Mouse (Mus musculus) B cell, adult (primary cell): ENCODE results near the gene Vmn2r84. TPM values are rescaled to one million over a fixed set of nuclear protein-coding genes. Genes with fewer than 3 reads are reported as not detected.

ENCODE experiments used
- total RNA-seq: library from RNA; stranded (reverse); gene quantifications from 4 replicates; pipeline ENCODE4 v1.2.4, GENCODE M21; 2023; ENCODE audit not compliant: inconsistent age

Vmn2r84 gene
- not detected in 4 replicates for total RNA-seq

GRCm38 (mm10) chr10:130394232-130394631 is at the start of gene Vmn2r84:
TSS of gene Vmn2r84 (minus strand) at chr10:130394332.

GRCm38 (mm10) chr10:130429603-130430002 is 35.5 kb upstream of the Vmn2r84 start, which contains the start of gene Vmn2r85:
TSS of gene Vmn2r85 (minus strand) at chr10:130429703.

Other genes starting within 250 kb of the Vmn2r84 start
- gene Olfr825, start 227.6 kb downstream of the Vmn2r84 start, total RNA-seq: not detected in 4 replicates
- gene Olfr826, start 210.1 kb downstream of the Vmn2r84 start, total RNA-seq: not detected in 4 replicates
- not detected in 4 replicates for gene Olfr827, start 179.9 kb downstream of the Vmn2r84 start, total RNA-seq
- 0.15 to 0.29 TPM (median 0.18 TPM) in 4 replicates for gene Neurod4, start 114.1 kb downstream of the Vmn2r84 start, total RNA-seq
- gene Tespa1, start 71.5 kb downstream of the Vmn2r84 start, total RNA-seq: 70.4 to 81.9 TPM (median 78.9 TPM) in 4 replicates
- not detected in 4 replicates for gene Vmn2r85, start 35.4 kb upstream of the Vmn2r84 start, total RNA-seq
- gene Vmn2r86, start 61.7 kb upstream of the Vmn2r84 start, total RNA-seq: not detected in 4 replicates
- gene Vmn2r87, start 103.1 kb upstream of the Vmn2r84 start, total RNA-seq: not detected in 4 replicates